Mouse (Mus musculus) CH12.LX (cell line): ENCODE results near the gene Smg5. TPM values are rescaled to one million over a fixed set of nuclear protein-coding genes. Genes with fewer than 3 reads are reported as not detected.

Source experiments
- DNase-seq: peaks from one replicate; pipeline ENCODE4 v3.0.0-alpha.2; 2013; ENCODE audit errors: extremely low read depth
- H3K27ac ChIP-seq: 2 replicates; pipeline ENCODE4 v1.5.1; 2012; ENCODE audit warnings: low read depth, mild to moderate bottlenecking, control low read depth, moderate library complexity; ENCODE audit not compliant: insufficient read depth
- H3K27me3 ChIP-seq: replicated peaks from 2 replicates; pipeline ENCODE3; 2012; ENCODE audit warnings: inconsistent platforms
- H3K36me3 ChIP-seq, 2 experiments: replicated peaks in 1 of 2; 2 replicates each; pipeline versions ENCODE3 to v1.6.1; 2012; ENCODE audit warnings: inconsistent platforms in 1 of 2, low read length in 1 of 2, mild to moderate bottlenecking in 1 of 2, mixed read lengths in 1 of 2, moderate library complexity in 1 of 2; ENCODE audit not compliant: control insufficient read depth in 1 of 2, insufficient read depth in 1 of 2
- H3K4me1 ChIP-seq, 2 experiments: 2 replicates each; pipeline ENCODE4 v1.6.1; 2012; ENCODE audit warnings: inconsistent platforms in 1 of 2, moderate library complexity in 1 of 2; ENCODE audit not compliant: insufficient read depth in 2 of 2, control insufficient read depth in 1 of 2
- H3K4me2 ChIP-seq: 2 replicates; pipeline ENCODE4 v1.6.1; 2012; ENCODE audit warnings: low read depth, mild to moderate bottlenecking, control low read depth; ENCODE audit not compliant: poor library complexity, insufficient read depth, severe bottlenecking
- H3K4me3 ChIP-seq, 3 experiments: fragments of 150-350 bp in 1 of 3; sonication (generic) in 1 of 3; replicated peaks in 1 of 3; 2 replicates each; pipeline versions ENCODE3 to v1.5.1; 2011 to 2012; ENCODE audit warnings: low read depth in 2 of 3, low read length in 2 of 3, mild to moderate bottlenecking in 2 of 3, moderate library complexity in 2 of 3, control low read depth in 1 of 3, improper control_type of control experiment in 1 of 3, inconsistent platforms in 1 of 3, mixed read lengths in 1 of 3; ENCODE audit not compliant: poor library complexity in 1 of 3
- H3K79me2 ChIP-seq: replicated peaks from 2 replicates; pipeline ENCODE4 v1.6.1; 2012; ENCODE audit warnings: mild to moderate bottlenecking, moderate library complexity; ENCODE audit not compliant: control insufficient read depth, poor library complexity, insufficient read depth, severe bottlenecking; ENCODE audit errors: extremely low read depth
- H3K9ac ChIP-seq: 2 replicates; pipeline ENCODE4 v1.6.1; 2012; ENCODE audit warnings: low read depth, mild to moderate bottlenecking, control low read depth, moderate library complexity; ENCODE audit not compliant: insufficient read depth
- H3K9me3 ChIP-seq: replicated peaks from 2 replicates; pipeline ENCODE3; 2012; ENCODE audit warnings: low read length, inconsistent platforms, mixed read lengths
- CHD1 ChIP-seq: IDR thresholded peaks from 2 replicates; pipeline ENCODE4 v1.6.1; 2012; ENCODE audit warnings: low read depth, low read length, improper control_type of control experiment, inconsistent platforms
- ELF1 ChIP-seq: IDR thresholded peaks from 2 replicates; pipeline ENCODE4 v1.6.1; 2014; ENCODE audit warnings: low read depth, mild to moderate bottlenecking, inconsistent platforms, low read length, improper control_type of control experiment
- IRF4 ChIP-seq: IDR thresholded peaks from 2 replicates; pipeline ENCODE4 v1.6.1; 2014; ENCODE audit warnings: low read depth, mild to moderate bottlenecking, inconsistent platforms, low read length, improper control_type of control experiment
- JUND ChIP-seq: conservative IDR thresholded peaks from 2 replicates; pipeline ENCODE4 v1.6.1; 2011; ENCODE audit warnings: low read depth, low read length, improper control_type of control experiment
- MYC ChIP-seq: IDR thresholded peaks from 2 replicates; pipeline ENCODE4 v1.6.1; 2011; ENCODE audit warnings: low read depth, mild to moderate bottlenecking, improper control_type of control experiment, low read length
- POLR2A ChIP-seq: IDR thresholded peaks from 2 replicates; pipeline ENCODE4 v1.6.1; 2011; ENCODE audit warnings: low read depth, mild to moderate bottlenecking, improper control_type of control experiment, low read length
- POLR2AphosphoS2 ChIP-seq: IDR thresholded peaks from 2 replicates; pipeline ENCODE4 v1.6.1; 2011; ENCODE audit warnings: low read depth, low read length, improper control_type of control experiment
- RAD21 ChIP-seq: IDR thresholded peaks from 2 replicates; pipeline ENCODE4 v1.6.1; 2011; ENCODE audit warnings: low read depth, mild to moderate bottlenecking, low read length, improper control_type of control experiment, moderate library complexity
- RCOR1 ChIP-seq: conservative IDR thresholded peaks from 2 replicates; pipeline ENCODE4 v1.6.1; 2012; ENCODE audit warnings: low read depth, mild to moderate bottlenecking, inconsistent platforms, low read length, improper control_type of control experiment
- SMC3 ChIP-seq: IDR thresholded peaks from 2 replicates; pipeline ENCODE4 v1.6.1; 2011; ENCODE audit warnings: low read depth, low read length, improper control_type of control experiment
- TBP ChIP-seq: conservative IDR thresholded peaks from 2 replicates; pipeline ENCODE4 v1.6.1; 2011; ENCODE audit warnings: low read depth, low read length, improper control_type of control experiment
- TCF12 ChIP-seq: IDR thresholded peaks from 2 replicates; pipeline ENCODE4 v1.6.1; 2014; ENCODE audit warnings: low read depth, mild to moderate bottlenecking, inconsistent platforms, low read length, improper control_type of control experiment
- UBTF ChIP-seq: IDR thresholded peaks from 2 replicates; pipeline ENCODE4 v1.6.1; 2012; ENCODE audit warnings: low read depth, mild to moderate bottlenecking, inconsistent platforms, low read length, improper control_type of control experiment, moderate library complexity
- USF2 ChIP-seq: conservative IDR thresholded peaks from 2 replicates; pipeline ENCODE4 v1.6.1; 2011; ENCODE audit warnings: low read depth, low read length, improper control_type of control experiment
- dilution Hi-C: fragments of 300-500 bp; cut with MboI; formaldehyde crosslinking; loops from 2 replicates; pipeline ENCODE4 v1.14.3; 2020; ENCODE audit warnings: low sequenced_read_pairs; ENCODE audit not compliant: extremely low pct_unique_long_range_greater_than_20kb, extremely low pct_ligation_motif_present
- in situ Hi-C: fragments of 300-500 bp; cut with MboI; formaldehyde crosslinking; loops from 3 replicates; pipeline ENCODE4 v1.14.3; 2019; ENCODE audit warnings: low sequenced_read_pairs, low pct_ligation_motif_present, low pct_unique_long_range_greater_than_20kb, mixed read lengths
- polyA plus RNA-seq: library from polyadenylated mRNA; unstranded; fragments of >175 nt; gene quantifications from 2 replicates; pipeline ENCODE4 v1.2.1, GENCODE M21; 2012; ENCODE audit warnings: low read depth; ENCODE audit not compliant: insufficient read length
- total RNA-seq, 2 experiments: library from RNA; depleted of rRNA; stranded (reverse); fragments of 300-350 nt in 1 of 2; fragments of >200 nt in 1 of 2; gene quantifications; 2 replicates each; pipeline ENCODE4 v1.2.3; 2012 to 2014

Smg5 gene
- total and polyA plus RNA-seq, 3 experiments = 43.7 to 81.6 (median 58.3) TPM

GRCm38 (mm10) chr3:88395288-88395687 is 59.2 kb downstream of the Smg5 start:
- Histone ChIP-seq H3K4me3 (peak overlapping the region in 2 of 3 experiments; percentile 4 to 38), H3K4me2 (no peak overlapping the region), H3K4me1 (peaks cover 13 to 40% of the 10 kb centered on the region in 2 experiments), H3K27me3 (no peaks in the 10 kb centered on the region)
- in situ Hi-C loops = no loop called here
- peak; percentile 65 for DNase-seq
- TF ChIP-seq TCF12 (0 out of 2 replicates have a peak, but pooled peaks have one; percentile 36), MYC (0 out of 2 replicates have a peak, but pooled peaks have one; percentile 19), SMC3 (no peak), CHD1 (no peak), IRF4 (no peak)
- TF ChIP-seq, all 38 proteins: peak for 2
- peaks cover 5% of the 10 kb centered on the region for H3K9me3 ChIP-seq
- dilution Hi-C loops = no loop called here
- H3K27ac ChIP-seq = no peak overlapping the region
- peaks cover 23 to 88% of the 10 kb centered on the region in 2 experiments for H3K36me3 ChIP-seq
- no peak overlapping the region for H3K9ac ChIP-seq
- H3K79me2 ChIP-seq = no peaks in the 10 kb centered on the region

- no peaks in the 10 kb centered on the region for H3K27me3 ChIP-seq
- in situ Hi-C loops (no loop called here), dilution Hi-C loops (no loop called here)
- H3K9ac ChIP-seq = no peak overlapping the region
- H3K4me1 ChIP-seq = peaks cover 13 to 40% of the 10 kb centered on the region in 2 experiments
- TF ChIP-seq ELF1 (peak; percentile 59), POLR2AphosphoS2 (no peak), USF2 (no peak), POLR2A (no peak), TBP (no peak), JUND (no peak), RCOR1 (no peak)
- peak overlapping the region in 2 of 3 experiments; percentile 4 to 38 for H3K4me3 ChIP-seq
- peaks cover 2% of the 10 kb centered on the region for H3K9me3 ChIP-seq
- peak; percentile 27 for DNase-seq
- peaks cover 23 to 85% of the 10 kb centered on the region in 2 experiments for H3K36me3 ChIP-seq
- H3K4me2 ChIP-seq = no peak overlapping the region
- H3K79me2 ChIP-seq = no peaks in the 10 kb centered on the region
- no peak overlapping the region for H3K27ac ChIP-seq
Measured at GRCm38 (mm10) chr3:88395742-88396141, 59.7 kb downstream of the Smg5 start.

- H3K9me3 ChIP-seq = peaks cover 2% of the 10 kb centered on the region
- no peak overlapping the region for H3K9ac ChIP-seq
- in situ Hi-C loops (no loop called here), dilution Hi-C loops (no loop called here)
- H3K4me2 ChIP-seq = no peak overlapping the region
- no peaks in the 10 kb centered on the region for H3K27me3 ChIP-seq
- H3K79me2 ChIP-seq = peaks cover 3% of the 10 kb centered on the region; the same call in 1 of the 2 replicates
- peaks cover 13 to 47% of the 10 kb centered on the region in 2 experiments for H3K4me1 ChIP-seq
- TF ChIP-seq SMC3 (no peak), JUND (no peak), POLR2A (no peak), CHD1 (no peak), UBTF (no peak), RAD21 (no peak)
- TF ChIP-seq, all 38 proteins: peak for 0
- no peak for DNase-seq
- H3K36me3 ChIP-seq = peaks cover 30 to 88% of the 10 kb centered on the region in 2 experiments
- H3K4me3 ChIP-seq = no peak overlapping the region
- no peak overlapping the region for H3K27ac ChIP-seq
Measured at GRCm38 (mm10) chr3:88398666-88399065, 62.6 kb downstream of the Smg5 start.
